Mouse (Mus musculus) intestine, embryonic 14.5 days (tissue): Measurements from ENCODE around the gene Sept8. TPM values are rescaled to one million over a fixed set of nuclear protein-coding genes. Genes with fewer than 3 reads are reported as not detected.

ENCODE experiments used
- ATAC-seq: fragments of 200-750 bp; cut with Nextera tagmentation; replicated peaks from 2 replicates; pipeline ENCODE4 v1.8.0; 2017; ENCODE audit warnings: low read depth, moderate number of reproducible peaks, moderate TSS enrichment, moderate library complexity; ENCODE audit not compliant: low FRiP score, low TSS enrichment
- DNase-seq: peaks from one replicate; pipeline ENCODE4 v3.0.0-alpha.2; 2018; ENCODE audit warnings: low spot score
- H3K27ac ChIP-seq: fragments of 300-500 bp; sonication (generic); 2 replicates; pipeline ENCODE4 v1.5.1; 2014; ENCODE audit warnings: low read depth, mild to moderate bottlenecking, control low read depth
- H3K27me3 ChIP-seq: fragments of 300-500 bp; sonication (generic); replicated peaks from 2 replicates; pipeline ENCODE4 v1.6.1; 2014; ENCODE audit warnings: low read length, control low read depth; ENCODE audit not compliant: control insufficient read depth, insufficient read depth
- H3K36me3 ChIP-seq: fragments of 300-500 bp; sonication (generic); 2 replicates; pipeline ENCODE4 v1.6.1; 2014; ENCODE audit warnings: low read length, control low read depth; ENCODE audit not compliant: control insufficient read depth, insufficient read depth
- H3K4me1 ChIP-seq: fragments of 300-500 bp; sonication (generic); replicated peaks from 2 replicates; pipeline ENCODE4 v1.6.1; 2014; ENCODE audit warnings: low read length, control low read depth, mixed read lengths; ENCODE audit not compliant: control insufficient read depth, insufficient read depth
- H3K4me2 ChIP-seq: fragments of 300-500 bp; sonication (generic); 2 replicates; pipeline ENCODE4 v1.6.1; 2014; ENCODE audit warnings: low read length
- H3K4me3 ChIP-seq: fragments of 300-500 bp; sonication (generic); 2 replicates; pipeline ENCODE4 v1.5.1; 2014; ENCODE audit warnings: low read depth, low read length, control low read depth, mixed read lengths
- H3K9ac ChIP-seq: fragments of 300-500 bp; sonication (generic); 2 replicates; pipeline ENCODE4 v1.6.1; 2014; ENCODE audit warnings: mild to moderate bottlenecking, low read length
- H3K9me3 ChIP-seq: fragments of 300-500 bp; sonication (generic); 2 replicates; pipeline ENCODE4 v1.6.1; 2016; ENCODE audit warnings: low read length, control low read depth; ENCODE audit not compliant: control insufficient read depth
- WGBS: fragments of 180-500 bp; shearing (Covaris S2); extraction: QIAGEN DNeasy Blood & Tissue Kit; methylation state at CpG from one replicate; pipeline ENCODE4 v1.1.7; 2014; 5-methylcytosine and 5-hydroxymethylcytosine counted together
- polyA plus RNA-seq: library from polyadenylated mRNA; unstranded; fragments of >200 nt; fragmentation: Nextera tagmentation; extraction: Ambion mirVana; gene quantifications from 2 replicates; pipeline ENCODE4 v1.2.1, GENCODE M21; 2014

The Sept8 gene
- polyA plus RNA-seq, 1 experiment from 2014 or later = 22.7 TPM

DNA sequence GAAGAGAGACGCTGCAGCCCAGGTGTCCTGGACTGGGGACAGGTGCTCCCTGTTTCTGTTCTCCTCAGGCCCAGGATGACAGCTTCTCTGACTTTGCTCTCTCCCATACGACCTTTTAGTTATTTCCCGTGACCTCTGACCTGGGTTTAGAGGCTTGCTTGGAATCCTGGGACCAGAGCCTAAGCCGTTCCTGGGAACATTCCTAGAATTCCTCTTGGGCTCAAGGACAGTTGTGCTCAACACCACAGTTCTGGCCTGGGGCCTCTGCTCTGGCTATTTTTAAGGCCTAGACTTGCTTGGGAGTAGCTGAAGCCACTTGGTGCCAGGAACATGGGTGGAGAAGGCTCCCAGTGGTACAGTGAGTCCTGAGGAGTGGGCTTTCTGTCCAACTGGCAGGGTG is 6.4 kb downstream of the Sept8 start:
- DNase-seq (no peak), ATAC-seq (no peak)
- H3K9me3 ChIP-seq = no peaks in the 10 kb centered on the region
- H3K9ac ChIP-seq = no peak overlapping the region
- no peak overlapping the region for H3K4me3 ChIP-seq
- WGBS = 47% methylated on average over 4 of the region's 4 CpGs
- peaks cover 30% of the 10 kb centered on the region for H3K4me1 ChIP-seq
- H3K4me2 ChIP-seq = no peak overlapping the region
- H3K27ac ChIP-seq = no peak overlapping the region
- H3K27me3 ChIP-seq = no peaks in the 10 kb centered on the region
- no peaks in the 10 kb centered on the region for H3K36me3 ChIP-seq

DNA sequence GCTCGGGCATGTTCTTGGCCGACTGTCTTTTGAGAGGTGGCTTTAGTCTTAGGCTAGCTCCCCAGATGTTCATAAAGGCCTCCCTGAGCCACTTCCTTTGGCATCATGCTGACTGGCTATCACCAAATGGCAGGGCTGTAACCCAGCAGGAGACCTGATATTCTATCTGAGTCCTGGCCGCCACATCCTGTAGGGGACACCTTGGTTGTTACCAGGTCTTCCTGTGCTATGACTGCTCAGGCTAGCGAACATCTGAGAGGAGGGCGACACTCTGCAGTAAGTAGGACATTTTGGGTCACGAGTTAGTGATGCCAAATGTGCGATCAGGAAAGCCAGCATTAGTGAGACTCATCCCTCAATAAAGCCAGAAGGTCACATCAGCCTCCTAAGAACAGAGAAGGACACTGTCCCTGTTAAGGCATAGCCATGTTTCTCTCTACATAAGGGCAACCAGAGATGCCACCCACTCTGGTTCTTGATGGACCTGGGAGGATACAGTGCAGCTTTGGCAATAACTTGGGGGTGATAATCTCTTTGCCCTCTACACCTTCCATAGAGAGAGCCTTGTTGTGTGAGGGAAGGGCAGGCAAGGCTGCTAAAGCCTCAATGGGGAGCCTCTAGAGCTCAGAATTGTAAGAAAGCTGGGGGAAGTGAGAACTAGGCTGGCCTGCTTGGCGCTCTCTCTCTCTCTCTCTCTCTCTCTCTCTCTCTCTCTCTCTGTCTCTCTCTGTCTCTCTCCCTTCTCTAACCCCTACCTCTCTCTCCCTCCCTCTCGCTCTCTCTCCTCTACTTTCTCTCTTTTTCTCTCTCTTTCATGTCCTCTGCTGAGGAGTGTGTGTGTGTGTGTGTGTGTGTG is 9.6 kb downstream of the Sept8 start:
- ATAC-seq (no peak), DNase-seq (no peak)
- peaks cover 4% of the 10 kb centered on the region; the same call in 1 of the 2 replicates for H3K36me3 ChIP-seq
- peaks cover 13% of the 10 kb centered on the region for H3K4me1 ChIP-seq
- H3K4me2 ChIP-seq = no peak overlapping the region
- H3K4me3 ChIP-seq = no peak overlapping the region
- H3K9ac ChIP-seq = no peak overlapping the region
- WGBS = 72% methylated on average over 9 of the region's 9 CpGs
- H3K27me3 ChIP-seq = no peaks in the 10 kb centered on the region
- no peaks in the 10 kb centered on the region for H3K9me3 ChIP-seq
- H3K27ac ChIP-seq = no peak overlapping the region

DNA sequence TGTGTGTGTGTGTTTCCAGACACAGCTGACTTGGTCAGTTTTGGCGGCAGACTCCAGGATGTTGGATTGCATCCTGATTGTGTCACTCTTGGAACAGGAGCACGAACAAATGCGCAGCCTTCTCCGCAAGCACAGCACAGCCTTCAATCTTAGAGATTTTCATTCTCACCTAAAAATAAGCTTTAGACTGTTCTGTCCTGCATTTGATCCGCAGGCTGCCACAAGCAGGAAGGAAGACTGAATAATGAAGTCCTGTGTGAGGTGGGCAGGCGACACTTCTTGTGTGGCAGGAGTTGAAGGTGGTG is 10.1 kb downstream of the Sept8 start:
- no peak for DNase-seq
- H3K36me3 ChIP-seq = peaks cover 8% of the 10 kb centered on the region
- no peak for ATAC-seq
- peaks cover 7% of the 10 kb centered on the region for H3K4me1 ChIP-seq
- no peak overlapping the region for H3K27ac ChIP-seq
- 45% methylated on average over 6 of the region's 6 CpGs for WGBS
- H3K27me3 ChIP-seq = no peaks in the 10 kb centered on the region
- no peaks in the 10 kb centered on the region for H3K9me3 ChIP-seq
- H3K4me2 ChIP-seq = no peak overlapping the region
- H3K9ac ChIP-seq = no peak overlapping the region
- H3K4me3 ChIP-seq = no peak overlapping the region

DNA sequence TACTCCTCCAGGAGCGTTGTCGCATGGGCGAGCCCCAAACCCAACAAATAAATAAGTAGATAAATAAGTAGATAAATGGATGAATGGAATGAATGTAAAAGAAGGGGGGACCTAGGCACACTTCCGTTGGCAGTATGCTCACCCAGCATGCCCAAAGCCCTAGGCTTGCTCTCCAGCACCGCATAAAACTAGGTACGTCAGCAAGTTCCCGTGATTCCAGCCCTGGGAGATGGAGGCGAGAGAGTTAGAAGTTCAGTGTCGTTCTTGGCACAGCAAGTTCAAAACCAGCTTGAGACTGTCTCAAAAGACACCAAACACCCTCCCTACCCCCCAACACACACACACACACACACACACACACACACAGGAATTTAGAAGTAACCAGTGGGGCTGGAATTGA is 10.9 kb downstream of the Sept8 start:
- H3K36me3 ChIP-seq = peaks cover 16% of the 10 kb centered on the region
- H3K27ac ChIP-seq = no peak overlapping the region
- no peaks in the 10 kb centered on the region for H3K9me3 ChIP-seq
- ATAC-seq (no peak), DNase-seq (no peak)
- H3K4me3 ChIP-seq = no peak overlapping the region
- H3K4me2 ChIP-seq = no peak overlapping the region
- H3K27me3 ChIP-seq = no peaks in the 10 kb centered on the region
- no peak overlapping the region for H3K9ac ChIP-seq
- H3K4me1 ChIP-seq = peaks cover 6% of the 10 kb centered on the region; the same call in 1 of the 2 replicates
- WGBS = 84% methylated on average over 9 of the region's 9 CpGs

DNA sequence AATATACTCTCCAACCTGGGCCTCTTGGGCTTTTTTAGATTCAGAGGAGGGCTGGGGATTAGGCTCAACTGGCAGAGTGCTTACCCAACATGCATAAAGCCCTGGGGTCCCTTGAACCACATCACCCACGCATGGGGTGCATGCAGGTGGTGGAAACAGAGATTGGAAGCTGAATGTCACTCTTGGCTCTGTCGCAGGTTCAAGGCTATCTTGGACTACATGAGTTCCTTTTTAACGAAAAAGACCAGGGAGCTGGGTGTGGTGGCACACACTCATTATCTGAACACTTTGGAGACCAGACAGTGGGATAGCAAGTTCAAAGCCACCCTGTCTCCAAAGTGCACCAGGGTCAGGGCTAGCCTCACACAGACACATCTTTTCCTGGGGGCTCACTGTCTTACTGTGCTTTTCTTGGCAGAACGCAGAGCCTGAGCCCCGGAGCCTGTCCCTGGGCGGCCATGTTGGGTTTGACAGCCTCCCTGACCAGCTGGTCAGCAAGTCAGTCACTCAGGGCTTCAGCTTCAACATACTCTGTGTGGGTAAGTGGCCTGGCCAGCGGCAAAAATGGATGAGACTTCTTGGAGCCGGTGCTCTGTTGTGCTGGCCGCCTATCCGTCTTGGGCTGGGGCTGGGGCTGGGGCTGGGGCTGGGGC is 12.6 kb downstream of the Sept8 start:
- WGBS = 86% methylated on average over 10 of the region's 10 CpGs
- no peak overlapping the region for H3K4me3 ChIP-seq
- H3K36me3 ChIP-seq = peaks cover 33% of the 10 kb centered on the region

DNA sequence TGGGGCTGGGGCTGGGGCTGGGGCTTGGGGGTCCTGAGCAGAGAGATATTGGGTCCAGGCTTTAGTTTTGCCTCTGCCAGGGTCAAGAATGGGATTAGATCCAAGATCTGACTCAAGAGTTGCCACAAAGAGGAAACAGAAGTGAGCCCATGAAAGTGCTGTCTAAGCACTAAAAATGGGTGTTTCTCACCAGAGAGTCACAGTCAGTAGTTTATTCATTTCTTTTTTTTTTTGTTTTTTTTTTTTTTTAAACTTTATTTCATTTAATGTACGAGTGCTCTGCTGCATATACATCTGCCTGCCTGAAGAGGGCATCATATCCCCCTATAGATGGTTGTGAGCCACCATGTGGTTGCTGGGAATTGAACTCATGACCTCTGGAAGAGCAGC is 13.2 kb downstream of the Sept8 start:
- ATAC-seq = no peak
- H3K4me3 ChIP-seq = no peak overlapping the region
- H3K9me3 ChIP-seq = no peaks in the 10 kb centered on the region
- 91% methylated on average over 1 of the region's 1 CpGs for WGBS
- peaks cover 38% of the 10 kb centered on the region for H3K36me3 ChIP-seq
- no peak overlapping the region for H3K27ac ChIP-seq
- H3K4me1 ChIP-seq = peaks cover 3% of the 10 kb centered on the region; the same call in 1 of the 2 replicates
- no peaks in the 10 kb centered on the region for H3K27me3 ChIP-seq
- H3K9ac ChIP-seq = no peak overlapping the region
- no peak for DNase-seq
- no peak overlapping the region for H3K4me2 ChIP-seq

More for the DNA sequence above, 12.6 kb downstream of the Sept8 start:
- peaks cover 3% of the 10 kb centered on the region; the same call in 1 of the 2 replicates for H3K4me1 ChIP-seq
- no peaks in the 10 kb centered on the region for H3K27me3 ChIP-seq
- no peak overlapping the region for H3K9ac ChIP-seq
- H3K9me3 ChIP-seq = no peaks in the 10 kb centered on the region
- no peak overlapping the region for H3K4me2 ChIP-seq
- ATAC-seq (no peak), DNase-seq (no peak)
- no peak overlapping the region for H3K27ac ChIP-seq

DNA sequence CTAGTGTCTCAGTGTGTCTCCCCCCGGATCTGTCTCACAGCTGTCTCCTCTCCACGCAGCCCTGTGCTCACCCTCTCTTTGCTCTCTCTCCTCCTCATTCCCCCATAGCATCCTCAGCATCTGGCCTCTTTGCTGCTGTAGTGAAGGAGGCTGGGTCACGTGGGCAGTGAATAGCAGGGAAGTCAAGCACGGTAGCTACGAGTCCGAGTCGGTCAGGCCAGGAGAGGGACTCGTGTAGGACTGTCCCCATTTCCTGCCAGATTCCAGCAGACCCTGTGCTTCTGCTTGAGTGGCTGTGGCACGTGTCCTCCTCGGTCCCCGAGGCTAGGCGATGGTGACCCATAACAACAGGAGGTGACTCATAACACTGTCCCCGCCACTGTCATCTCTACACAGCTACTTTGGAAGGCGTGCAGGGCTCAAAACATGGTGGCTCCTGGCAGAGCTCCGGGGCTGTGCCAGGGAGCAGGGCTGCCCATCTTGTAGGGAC is 20.0 kb downstream of the Sept8 start:
- 77% methylated on average over 15 of the region's 15 CpGs for WGBS
- Histone ChIP-seq H3K4me2 (no peak overlapping the region), H3K4me3 (no peak overlapping the region), H3K27ac (no peak overlapping the region), H3K4me1 (no peaks in the 10 kb centered on the region), H3K9me3 (no peaks in the 10 kb centered on the region), H3K36me3 (peaks cover 65% of the 10 kb centered on the region), H3K9ac (no peak overlapping the region), H3K27me3 (no peaks in the 10 kb centered on the region)
- no peak for ATAC-seq
- DNase-seq = no peak

DNA sequence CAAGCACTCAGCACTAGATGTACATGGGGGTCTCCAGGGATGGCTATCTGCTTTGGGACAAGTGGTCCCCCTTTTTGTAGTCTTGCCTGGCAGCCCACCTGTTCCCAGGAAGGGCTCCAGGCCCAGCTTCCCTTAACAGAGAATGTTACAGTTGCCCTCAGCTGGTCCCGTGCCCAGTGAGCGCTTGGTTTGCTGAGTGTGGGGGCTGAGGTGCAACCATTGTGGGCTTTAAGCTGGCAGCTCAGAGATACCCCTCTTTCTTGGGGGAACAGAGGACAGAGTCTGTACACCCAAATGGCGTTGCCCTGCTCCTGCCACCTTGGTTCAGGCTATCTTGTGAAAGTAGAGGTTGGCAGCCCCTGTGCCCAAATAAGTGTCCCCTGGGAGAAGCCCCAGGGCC is 21.3 kb downstream of the Sept8 start:
- ATAC-seq (no peak), DNase-seq (no peak)
- no peak overlapping the region for H3K4me2 ChIP-seq
- no peak overlapping the region for H3K4me3 ChIP-seq
- peaks cover 53% of the 10 kb centered on the region for H3K36me3 ChIP-seq
- H3K27me3 ChIP-seq = no peaks in the 10 kb centered on the region
- no peaks in the 10 kb centered on the region for H3K9me3 ChIP-seq
- H3K9ac ChIP-seq = no peak overlapping the region
- no peaks in the 10 kb centered on the region for H3K4me1 ChIP-seq
- 92% methylated on average over 3 of the region's 3 CpGs for WGBS
- H3K27ac ChIP-seq = no peak overlapping the region
